Mouse (Mus musculus) ES-E14 (cell line): ENCODE data around the gene Rbm5.

Source experiments
- CHD2 ChIP-seq: IDR thresholded peaks from 2 replicates; pipeline ENCODE4 v1.6.1; 2014; ENCODE audit warnings: mild to moderate bottlenecking, low read depth, low read length, inconsistent platforms
- HCFC1 ChIP-seq: IDR thresholded peaks from 2 replicates; pipeline ENCODE4 v1.6.1; 2012; ENCODE audit warnings: low read length, inconsistent platforms, borderline replicate concordance; ENCODE audit not compliant: insufficient read depth
- MAFK ChIP-seq: IDR thresholded peaks from 2 replicates; pipeline ENCODE4 v1.6.1; 2014; ENCODE audit warnings: mild to moderate bottlenecking, low read depth, low read length, inconsistent platforms; ENCODE audit not compliant: insufficient read depth
- ZC3H11A ChIP-seq: IDR thresholded peaks from 2 replicates; pipeline ENCODE4 v1.6.1; 2012; ENCODE audit warnings: low read depth, mild to moderate bottlenecking, inconsistent platforms, low read length, borderline replicate concordance
- ZNF384 ChIP-seq: IDR thresholded peaks from 2 replicates; pipeline ENCODE4 v1.6.1; 2012; ENCODE audit warnings: low read depth, low read length, inconsistent platforms

GRCm38 (mm10) chr9:107727041-107727440 is 43.8 kb downstream of the Rbm5 start:
- TF ChIP-seq ZC3H11A: no peak
- TF ChIP-seq CHD2: no peak
- TF ChIP-seq ZNF384: no peak
- no peak for TF ChIP-seq MAFK
- TF ChIP-seq HCFC1: no peak
